Mouse (Mus musculus) c-Kit-positive CD71-negative TER-119-negative erythroid progenitor cells, embryonic 14.5 days (primary cell): ENCODE data around the gene Spns1.
"Not testable (repeated sequence)": the region's sequence is repeated elsewhere in the genome, so short reads cannot be mapped to it uniquely, and the experiment has no call there.

ENCODE experiments used
- DNase-seq: peaks from one replicate; pipeline ENCODE4 v3.0.0-alpha.2; 2013; ENCODE audit warnings: low read depth

Gene Spns1

DNA sequence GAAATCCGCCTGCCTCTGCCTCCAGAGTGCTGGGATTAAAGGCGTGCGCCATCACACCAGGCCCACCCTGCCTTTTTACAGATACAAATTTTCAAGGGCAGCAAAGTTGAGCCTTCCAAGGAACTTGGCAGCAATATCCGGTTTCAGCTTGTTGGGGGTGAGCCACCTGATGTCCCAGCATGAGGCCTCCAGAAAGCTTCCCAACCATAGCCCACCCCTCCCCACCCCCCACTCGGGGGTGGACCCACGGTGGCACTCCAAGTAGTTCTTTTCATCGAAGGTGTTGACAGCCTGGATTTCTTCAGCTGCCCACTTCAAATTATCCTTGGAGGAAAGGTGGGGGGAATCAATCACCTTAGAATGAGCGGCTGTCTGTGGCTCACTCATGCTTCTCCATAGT is 38.3 kb downstream of the Spns1 start:
- no peak for DNase-seq

GRCm38 (mm10) chr7:126335556-126335955 is 41.7 kb downstream of the Spns1 start:
- no peak for DNase-seq

DNA sequence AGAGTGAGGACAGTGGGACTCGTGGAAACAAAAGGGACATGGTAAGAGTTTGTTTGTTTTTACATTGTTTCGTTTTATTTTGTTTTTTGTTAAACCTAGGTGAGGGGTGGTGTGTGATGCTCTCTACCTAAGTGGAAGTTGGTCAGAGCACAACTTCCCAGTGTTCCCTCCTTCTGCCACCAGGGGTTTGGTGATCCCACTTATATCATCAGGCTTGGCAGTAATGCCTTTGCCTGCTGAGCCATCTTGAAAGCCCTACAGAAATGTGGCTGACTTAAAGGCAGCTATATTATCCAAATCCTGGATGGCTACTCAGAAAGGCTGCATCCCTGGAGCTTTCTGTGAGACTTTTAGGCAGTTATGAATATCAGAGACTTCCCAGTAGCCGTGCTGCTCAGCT is 44.6 kb downstream of the Spns1 start:
- no peak for DNase-seq

- DNase-seq: no peak
These were observed 46.6 kb downstream of the Spns1 start for GRCm38 (mm10) chr7:126330693-126331092.

DNA sequence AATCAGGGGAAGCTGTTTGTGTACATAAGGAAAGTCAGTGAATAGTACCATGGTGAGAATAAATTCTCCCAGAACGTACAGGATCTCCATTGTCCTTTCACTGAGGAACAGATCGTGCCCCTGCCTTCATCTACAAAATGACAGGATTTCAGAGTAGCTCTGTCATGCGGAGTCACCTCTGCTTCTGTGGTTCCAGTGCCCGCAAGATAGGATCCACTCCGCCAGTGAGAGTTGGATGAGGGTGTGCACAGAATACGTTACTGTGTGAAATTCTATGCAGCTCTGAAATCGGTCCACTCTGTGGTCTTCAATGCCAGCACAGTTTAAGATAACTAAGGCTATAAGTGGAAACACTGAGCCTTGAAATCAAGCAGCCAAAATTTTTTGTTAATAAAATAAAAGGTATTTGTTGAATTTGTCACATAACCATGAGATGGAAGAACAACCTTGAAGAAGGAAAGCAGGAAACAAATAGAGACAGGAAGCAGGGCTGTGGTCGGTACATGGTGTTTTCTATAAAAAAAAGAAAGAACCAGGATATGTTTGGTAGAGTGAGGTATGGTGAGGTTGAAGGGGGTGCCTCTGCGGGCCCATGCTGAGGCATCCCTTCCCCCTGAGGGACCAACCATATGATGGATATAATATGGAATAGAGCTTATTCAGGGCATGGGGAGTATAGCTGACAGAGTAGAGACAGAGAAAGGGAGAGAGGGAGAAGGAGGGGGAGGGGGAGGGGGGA is 47.2 kb downstream of the Spns1 start:
- no peak for DNase-seq

DNA sequence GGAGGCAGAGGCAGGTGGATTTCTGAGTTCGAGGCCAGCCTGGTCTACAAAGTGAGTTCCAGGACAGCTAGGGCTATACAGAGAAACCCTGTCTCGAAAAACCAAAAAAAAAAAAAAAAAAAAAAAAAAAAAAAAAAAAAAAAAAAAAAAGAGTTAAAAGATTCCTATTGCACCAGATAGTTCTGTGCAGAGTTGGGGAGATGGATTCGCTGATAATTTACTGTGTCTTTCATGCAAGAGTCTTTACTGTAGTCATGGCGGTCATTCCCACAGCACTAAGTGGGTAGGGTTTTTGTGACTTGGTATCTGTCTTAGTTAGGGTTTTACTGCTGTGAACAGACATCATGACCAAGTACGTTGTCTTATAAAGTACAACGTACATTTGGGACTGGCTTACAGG is 48.4 kb downstream of the Spns1 start:
- DNase-seq: not testable (repeated sequence)

GRCm38 (mm10) chr7:126325576-126326273 is 51.5 kb downstream of the Spns1 start:
- not testable (repeated sequence) for DNase-seq

- no peak for DNase-seq
These were observed 52.5 kb downstream of the Spns1 start for GRCm38 (mm10) chr7:126324791-126325190.

DNA sequence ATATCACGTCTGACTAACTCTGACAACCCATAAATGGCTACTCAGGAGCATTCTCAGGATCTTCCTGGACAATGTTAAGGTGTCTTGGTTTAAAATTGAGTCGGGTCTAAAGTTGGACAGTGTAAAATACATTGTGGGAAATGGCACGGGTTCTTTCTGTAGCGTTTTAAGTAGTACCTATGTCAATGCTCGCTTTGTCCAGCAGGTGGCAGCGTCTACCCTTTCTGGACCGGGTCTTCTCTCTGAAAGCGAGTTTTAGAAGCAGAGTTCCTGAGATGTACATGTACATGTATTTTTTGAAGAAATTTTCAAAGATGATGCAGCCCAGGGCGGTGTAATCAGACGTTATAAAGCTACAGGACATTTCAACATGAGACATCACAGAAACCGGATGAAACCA is 53.5 kb downstream of the Spns1 start:
- DNase-seq: peak; percentile 80
